Mouse (Mus musculus) ES-E14 (cell line): ENCODE data around the gene Etv2.

Source experiments
- CHD2 ChIP-seq: IDR thresholded peaks from 2 replicates; pipeline ENCODE4 v1.6.1; 2014; ENCODE audit warnings: mild to moderate bottlenecking, low read depth, low read length, inconsistent platforms
- HCFC1 ChIP-seq: IDR thresholded peaks from 2 replicates; pipeline ENCODE4 v1.6.1; 2012; ENCODE audit warnings: low read length, inconsistent platforms, borderline replicate concordance; ENCODE audit not compliant: insufficient read depth
- MAFK ChIP-seq: IDR thresholded peaks from 2 replicates; pipeline ENCODE4 v1.6.1; 2014; ENCODE audit warnings: mild to moderate bottlenecking, low read depth, low read length, inconsistent platforms; ENCODE audit not compliant: insufficient read depth
- ZC3H11A ChIP-seq: IDR thresholded peaks from 2 replicates; pipeline ENCODE4 v1.6.1; 2012; ENCODE audit warnings: low read depth, mild to moderate bottlenecking, inconsistent platforms, low read length, borderline replicate concordance
- ZNF384 ChIP-seq: IDR thresholded peaks from 2 replicates; pipeline ENCODE4 v1.6.1; 2012; ENCODE audit warnings: low read depth, low read length, inconsistent platforms

- TF ChIP-seq MAFK (no peak), ZC3H11A (no peak), HCFC1 (no peak), ZNF384 (no peak), CHD2 (no peak)
Measured at GRCm38 (mm10) chr7:30665321-30665720, 29.7 kb upstream of the Etv2 start.
